Mouse (Mus musculus) cortical plate, adult 2 months (tissue): Measurements from ENCODE around the gene Tspo. TPM values are rescaled to one million over a fixed set of nuclear protein-coding genes. Genes with fewer than 3 reads are reported as not detected.

ENCODE experiments used
- H3K27ac ChIP-seq: fragments of 200-500 bp; 2 replicates; pipeline ENCODE4 v1.5.1; 2012; ENCODE audit warnings: low read length, control low read depth, inconsistent platforms; ENCODE audit not compliant: insufficient read depth
- H3K4me1 ChIP-seq: fragments of 200-500 bp; 2 replicates; pipeline ENCODE4 v1.6.1; 2011; ENCODE audit warnings: low read length; ENCODE audit not compliant: control insufficient read depth, insufficient read depth
- H3K4me3 ChIP-seq: fragments of 200-500 bp; 2 replicates; pipeline ENCODE4 v1.5.1; 2011; ENCODE audit warnings: mild to moderate bottlenecking, low read length, control low read depth; ENCODE audit not compliant: insufficient read depth
- CTCF ChIP-seq: fragments of 200-500 bp; IDR thresholded peaks from 2 replicates; pipeline ENCODE4 v1.5.1; 2011; ENCODE audit warnings: mild to moderate bottlenecking, control low read depth, low read length; ENCODE audit not compliant: insufficient read depth; ENCODE audit errors: extremely low read depth
- POLR2A ChIP-seq: fragments of 200-500 bp; IDR thresholded peaks from 2 replicates; pipeline ENCODE4 v1.6.1; 2011; ENCODE audit warnings: mild to moderate bottlenecking, low read length, control low read depth; ENCODE audit not compliant: insufficient read depth; ENCODE audit errors: extremely low read depth
- polyA plus RNA-seq: library from polyadenylated mRNA; depleted of rRNA; stranded (reverse); fragments of >200 nt; gene quantifications from 2 replicates; pipeline ENCODE4 v1.2.3, GENCODE M21; 2012; rRNA removed

The Tspo gene
- polyA plus RNA-seq: 10.1 and 11.5 TPM in 2 replicates

DNA sequence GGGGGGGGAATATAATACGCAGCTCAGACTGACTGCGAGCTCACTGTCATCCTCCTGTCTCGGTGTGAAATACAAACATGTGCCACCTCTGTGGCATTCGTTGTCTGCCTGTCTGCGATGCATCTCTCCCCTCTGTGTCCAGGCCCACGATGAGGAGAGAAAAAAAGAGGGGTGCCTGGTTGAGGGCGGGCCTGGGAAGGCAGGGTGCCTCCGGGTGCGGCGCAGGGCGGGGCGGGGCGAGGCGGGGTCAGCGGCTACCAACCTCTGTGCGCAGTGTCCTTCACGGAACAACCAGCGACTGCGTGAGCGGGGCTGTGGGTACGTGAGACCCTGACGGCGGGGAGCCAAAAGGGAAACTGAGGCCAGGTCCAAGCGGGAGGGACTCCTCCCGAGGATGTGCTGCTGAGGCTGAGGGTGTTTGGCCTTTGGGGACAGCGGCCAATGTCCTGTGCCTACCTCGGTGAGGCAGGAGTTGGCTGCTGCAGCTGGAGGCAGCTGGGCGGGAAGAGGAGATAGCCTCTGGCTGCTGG, at the start of gene Tspo, which contains the start of gene Mcat:
Tspo (plus strand) TSS at position 266 of the 530 bp plus-strand sequence.
Mcat (minus strand) TSS at position 461 of the 530 bp plus-strand sequence.
- Histone ChIP-seq H3K4me3 (peak within 1 kb of the TSS; percentile 20), H3K4me1 (no peaks in the 10 kb centered on the region), H3K27ac (no peak within 1 kb of the TSS)
- TF ChIP-seq CTCF (no peak), POLR2A (no peak)

DNA sequence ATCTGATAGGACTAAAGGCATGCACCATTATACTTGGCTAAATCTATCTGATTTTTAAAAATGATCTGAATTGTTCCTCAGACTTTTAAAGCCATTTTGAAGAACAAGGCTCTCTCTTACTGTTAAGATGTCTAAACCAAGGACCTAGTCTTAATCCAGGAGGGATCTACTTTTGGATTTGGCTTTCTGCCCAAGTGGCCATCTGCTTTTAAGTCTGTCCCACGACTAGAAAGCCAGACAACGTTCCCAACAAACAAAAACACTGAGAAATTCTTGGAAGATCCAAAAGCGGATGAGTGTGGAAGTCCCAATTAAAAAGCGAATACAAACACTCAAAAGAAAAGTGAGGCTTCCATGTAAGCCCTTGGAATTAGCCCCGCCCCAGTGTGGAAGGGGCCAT, 48.4 kb upstream of the Tspo start:
- no peak overlapping the region for H3K27ac ChIP-seq
- no peak overlapping the region for H3K4me3 ChIP-seq
- TF ChIP-seq CTCF: no peak
- TF ChIP-seq POLR2A: no peak
- no peaks in the 10 kb centered on the region for H3K4me1 ChIP-seq

DNA sequence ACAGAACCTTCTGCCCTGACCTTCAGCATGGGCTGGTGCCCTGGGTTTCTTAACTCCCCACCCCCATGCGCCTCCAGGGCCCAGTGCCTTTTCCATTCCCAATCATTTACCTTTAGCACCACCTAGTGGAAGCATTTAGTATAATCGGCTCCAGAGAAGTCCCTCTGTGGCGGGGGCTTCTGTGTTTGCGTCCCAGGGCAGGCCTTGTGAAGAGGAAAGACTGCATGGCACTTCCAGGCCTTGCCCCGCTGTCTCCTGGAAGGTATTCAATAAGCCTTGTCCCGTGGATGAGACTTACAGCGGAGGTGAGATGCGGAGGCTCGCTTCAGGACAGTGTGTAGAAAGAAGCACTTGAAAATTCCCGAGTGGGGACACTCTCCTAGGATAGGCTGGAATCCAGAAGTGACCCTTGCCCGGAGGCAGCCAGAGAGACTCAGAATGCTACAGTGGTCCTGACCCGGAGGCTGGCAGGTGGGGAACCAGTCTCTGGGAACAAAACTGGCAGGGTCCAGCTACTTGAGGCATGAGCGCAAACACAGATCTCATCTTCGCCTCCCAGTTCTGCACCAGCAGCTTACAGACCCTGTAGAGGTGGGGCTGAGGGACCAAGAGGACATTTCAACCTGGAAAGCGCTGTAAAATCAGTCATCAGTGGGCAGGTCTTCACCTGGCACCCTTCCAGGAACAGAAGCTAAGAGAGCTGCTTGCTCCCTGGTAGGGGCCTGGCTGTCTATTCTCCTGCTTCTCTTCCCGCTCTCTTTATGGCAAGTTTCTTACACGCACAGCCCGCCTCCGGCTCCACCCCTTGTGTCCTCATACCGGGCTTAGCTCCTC, 45.0 kb upstream of the Tspo start:
- Histone ChIP-seq H3K4me1 (no peaks in the 10 kb centered on the region), H3K4me3 (no peak overlapping the region), H3K27ac (no peak overlapping the region)
- no peak for TF ChIP-seq POLR2A
- TF ChIP-seq CTCF: peak; percentile 79

DNA sequence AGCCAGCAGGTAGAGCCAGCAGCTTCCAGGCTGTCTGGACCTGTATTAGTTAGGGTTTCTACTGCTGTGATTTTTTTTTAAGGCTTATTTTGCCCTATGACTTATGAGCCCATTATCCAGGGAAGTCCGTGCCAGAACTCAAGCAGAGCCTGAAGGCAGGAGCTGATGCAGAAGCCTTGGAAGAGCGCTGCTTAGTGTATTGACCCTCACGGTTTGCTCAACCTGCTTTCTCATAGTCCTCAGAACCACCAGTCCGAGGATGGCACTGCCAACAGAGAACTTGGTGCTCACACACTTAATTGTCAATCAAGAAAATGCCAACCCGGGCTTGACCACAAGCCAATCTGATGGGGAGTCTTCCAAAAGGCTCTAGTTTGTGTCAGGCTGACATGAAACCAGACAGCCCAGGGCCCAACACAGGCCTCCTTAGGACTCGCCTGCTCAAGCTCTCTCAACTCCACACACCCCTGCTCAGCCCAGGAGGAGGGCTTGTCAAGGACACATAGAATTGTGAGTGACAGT, 42.5 kb upstream of the Tspo start:
- TF ChIP-seq CTCF: no peak
- TF ChIP-seq POLR2A: no peak
- Histone ChIP-seq H3K4me3 (no peak overlapping the region), H3K27ac (no peak overlapping the region), H3K4me1 (no peaks in the 10 kb centered on the region)

DNA sequence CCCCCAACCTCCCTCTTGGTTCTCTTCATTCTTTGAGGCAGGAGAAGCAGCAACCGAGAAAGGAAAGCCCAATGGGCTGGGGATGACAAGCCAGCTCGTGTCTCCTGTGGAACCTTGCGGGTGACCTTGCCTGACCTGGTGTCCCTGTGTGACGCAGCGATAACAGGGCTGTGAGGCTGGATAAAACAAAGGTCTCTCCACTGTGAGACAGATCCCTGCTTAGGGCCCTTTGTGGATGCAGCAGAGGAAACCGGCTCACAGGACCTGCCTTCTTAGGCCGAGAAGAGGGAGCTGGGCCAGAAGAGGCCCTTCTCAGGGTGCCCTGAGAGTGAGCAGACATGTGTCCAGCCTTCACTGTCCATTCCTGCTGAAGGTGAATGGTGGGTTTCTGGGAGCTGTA, 40.2 kb upstream of the Tspo start:
- Histone ChIP-seq H3K4me1 (no peaks in the 10 kb centered on the region), H3K4me3 (no peak overlapping the region), H3K27ac (no peak overlapping the region)
- TF ChIP-seq POLR2A: no peak
- no peak for TF ChIP-seq CTCF

DNA sequence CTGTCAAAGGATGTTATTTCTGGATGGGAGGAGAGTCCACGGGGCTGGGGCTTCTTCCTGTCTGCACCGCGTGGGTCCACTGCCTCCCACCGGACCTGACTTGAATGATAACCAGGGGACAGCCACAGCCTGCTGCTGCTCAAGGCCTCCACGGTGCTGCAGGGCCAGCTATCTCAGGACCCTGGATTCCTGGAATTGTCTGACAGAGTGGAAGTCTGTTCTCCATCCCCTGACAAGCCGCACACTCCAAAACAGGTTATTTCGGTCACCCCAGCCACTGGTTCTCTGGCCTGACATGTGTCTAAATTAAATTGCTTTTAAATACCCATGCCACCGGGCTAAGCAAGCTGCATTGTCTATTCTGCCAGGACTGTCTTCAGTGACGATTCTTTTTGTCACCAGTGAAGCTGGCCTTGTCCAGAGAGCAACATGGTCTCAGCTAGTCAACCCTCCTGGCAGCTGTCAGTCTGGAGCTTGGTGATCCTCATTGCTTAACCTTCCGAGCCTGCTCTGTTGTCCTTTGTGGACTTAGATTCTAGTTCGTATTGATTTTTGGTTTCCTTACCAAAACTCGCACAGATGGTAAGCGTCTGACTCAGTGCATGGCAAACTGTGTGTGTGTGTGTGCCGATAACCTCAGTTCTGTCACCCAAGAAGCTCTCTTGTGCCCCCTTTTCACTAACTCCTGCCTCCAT, 39.6 kb upstream of the Tspo start:
- Histone ChIP-seq H3K4me1 (no peaks in the 10 kb centered on the region), H3K27ac (no peak overlapping the region), H3K4me3 (no peak overlapping the region)
- TF ChIP-seq POLR2A (no peak), CTCF (no peak)

DNA sequence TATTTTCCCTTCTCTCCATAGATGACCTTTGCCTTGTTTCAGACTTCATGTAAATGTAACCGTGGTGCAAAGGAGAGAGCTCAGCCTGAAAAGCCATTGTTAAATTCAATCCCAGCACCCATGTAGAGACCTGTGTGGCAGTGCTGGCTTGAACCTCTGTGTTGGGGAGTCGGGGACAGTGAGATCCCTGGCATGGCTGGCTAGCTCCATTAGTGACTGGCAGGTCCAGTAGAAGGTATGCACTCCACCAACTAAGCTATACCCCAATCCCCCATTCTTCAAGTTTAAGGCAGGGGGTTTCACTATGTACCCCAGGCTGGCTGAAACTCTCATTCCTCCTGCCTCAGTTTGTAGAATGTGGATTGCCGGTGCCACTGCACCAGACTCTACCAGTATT, 39.1 kb upstream of the Tspo start:
- Histone ChIP-seq H3K4me3 (no peak overlapping the region), H3K4me1 (no peaks in the 10 kb centered on the region), H3K27ac (no peak overlapping the region)
- TF ChIP-seq CTCF (no peak), POLR2A (no peak)

DNA sequence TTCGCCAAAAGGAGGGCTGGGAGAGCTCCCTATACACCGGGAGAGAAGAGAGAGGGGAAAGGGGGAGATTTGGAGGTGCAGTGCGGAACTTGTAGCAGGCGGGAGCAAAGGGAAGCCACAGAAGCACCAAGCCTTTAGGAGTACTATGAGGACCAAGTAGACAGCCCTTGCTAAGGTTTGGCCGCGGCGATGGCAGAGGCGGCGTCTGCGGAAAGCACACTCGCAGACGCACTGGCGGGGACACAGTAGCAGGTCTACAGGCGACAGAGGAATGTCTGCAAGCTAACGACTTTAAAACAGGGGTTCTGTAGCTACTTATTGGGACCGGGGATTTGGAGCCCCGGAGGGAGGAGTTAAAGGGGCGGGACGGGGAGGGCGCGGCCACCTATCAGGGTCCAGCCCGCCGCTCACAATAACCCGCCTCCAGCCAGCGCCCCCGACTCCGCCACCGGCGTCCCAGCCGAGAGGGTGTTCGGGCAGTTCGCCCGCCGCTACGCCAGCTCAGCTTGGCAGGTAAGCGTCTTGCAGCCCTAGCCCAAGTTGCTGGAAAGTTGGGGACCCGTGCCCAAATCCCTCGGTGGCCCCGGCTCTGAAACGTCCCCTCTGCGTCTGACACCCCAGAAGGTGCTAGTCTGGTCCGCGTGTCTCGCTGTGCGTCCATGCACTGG, 36.8 kb upstream of the Tspo start, which contains the start of gene Bik:
Bik (plus strand) TSS at position 439 of the 668 bp plus-strand sequence.
- H3K4me1 ChIP-seq: no peaks in the 10 kb centered on the region
- peak within 1 kb of the TSS; percentile 34 for H3K4me3 ChIP-seq
- TF ChIP-seq CTCF (no peak), POLR2A (no peak)
- H3K27ac ChIP-seq: no peak within 1 kb of the TSS

DNA sequence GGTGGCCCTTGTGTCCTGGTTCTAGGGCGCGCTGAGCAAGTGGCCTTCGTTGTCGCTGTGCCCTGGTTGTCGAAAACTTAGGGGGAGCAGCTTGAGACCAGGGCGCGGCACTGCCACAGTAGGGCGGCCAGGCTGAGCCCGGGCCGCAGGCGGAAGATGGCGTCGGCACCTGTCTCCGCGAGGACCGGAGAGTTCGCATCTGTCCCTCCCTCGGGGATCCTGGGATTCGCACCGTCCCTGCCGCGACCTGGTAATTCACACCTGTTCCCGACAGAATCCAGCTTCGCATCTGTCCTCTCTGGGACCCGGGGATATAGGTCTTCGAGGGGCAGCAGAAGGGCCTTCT, 36.3 kb upstream of the Tspo start:
- Histone ChIP-seq H3K27ac (no peak overlapping the region), H3K4me1 (no peaks in the 10 kb centered on the region), H3K4me3 (peak overlapping the region; percentile 34)
- no peak for TF ChIP-seq CTCF
- no peak for TF ChIP-seq POLR2A
